Mouse (Mus musculus) CD4-positive helper T cell, adult 2 months (primary cell): Measurements from ENCODE around the gene Atxn3.

Experiments used
- DNase-seq: peaks from one replicate; pipeline ENCODE4 v3.0.0-alpha.2; 2012; ENCODE audit warnings: low read depth, missing footprints, low spot score

The Atxn3 gene

DNA sequence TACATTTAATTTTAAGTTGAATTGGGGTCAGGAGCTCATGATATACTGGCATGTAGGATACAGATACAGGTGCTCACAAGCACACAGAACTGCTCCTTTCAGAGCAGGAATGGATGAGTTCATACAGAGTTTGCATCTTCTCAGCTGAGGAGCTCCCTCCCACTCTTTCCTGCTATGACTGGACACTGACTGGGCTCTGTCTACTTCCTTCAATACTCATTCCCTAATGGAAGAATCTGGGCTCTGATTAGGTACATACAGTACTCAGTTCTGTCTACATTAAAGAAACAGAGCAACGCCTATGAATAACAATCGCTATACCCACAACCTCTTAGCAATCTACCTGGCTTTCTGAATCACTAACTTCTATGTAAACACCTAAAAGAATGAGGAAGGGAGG, 65.2 kb downstream of the Atxn3 start:
- DNase-seq, result no peak

DNA sequence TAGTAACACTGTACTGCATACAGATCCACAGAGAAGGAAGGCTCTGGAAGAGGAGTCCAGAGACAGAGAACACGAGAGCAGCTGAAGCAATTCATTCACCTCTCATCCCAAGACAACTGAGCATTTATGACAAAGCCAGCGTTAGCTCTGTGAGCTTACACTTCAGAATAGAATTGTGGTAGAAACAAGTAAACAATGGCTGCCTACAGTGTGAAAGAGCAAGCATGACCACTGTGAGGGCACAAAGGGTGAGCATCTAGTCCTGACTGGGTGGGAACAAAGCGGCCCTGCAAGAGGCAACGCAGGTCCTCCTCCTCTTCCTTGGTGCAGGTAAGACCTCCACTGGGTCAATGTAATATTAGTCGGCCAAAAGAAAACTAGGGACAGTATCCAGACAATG, 67.0 kb downstream of the Atxn3 start:
- no peak for DNase-seq

DNA sequence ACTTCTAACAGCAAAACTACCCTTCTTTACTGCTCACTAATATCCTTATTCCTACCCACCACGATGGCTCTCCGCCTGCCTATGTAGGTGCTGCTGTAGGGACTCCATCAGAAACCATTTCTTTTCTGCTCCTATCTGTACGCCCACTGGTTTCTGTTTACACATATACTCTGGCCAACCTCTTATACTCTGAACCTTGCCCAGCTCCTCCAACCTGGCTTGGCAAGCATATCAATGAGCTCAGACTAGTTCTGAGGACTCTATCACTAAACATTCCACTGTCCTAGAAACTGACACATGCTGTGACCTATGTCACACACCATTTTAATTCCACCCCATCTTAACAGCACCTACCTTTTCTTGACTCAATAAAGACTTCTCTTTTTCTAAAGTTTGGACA, 68.7 kb downstream of the Atxn3 start:
- no peak for DNase-seq

DNA sequence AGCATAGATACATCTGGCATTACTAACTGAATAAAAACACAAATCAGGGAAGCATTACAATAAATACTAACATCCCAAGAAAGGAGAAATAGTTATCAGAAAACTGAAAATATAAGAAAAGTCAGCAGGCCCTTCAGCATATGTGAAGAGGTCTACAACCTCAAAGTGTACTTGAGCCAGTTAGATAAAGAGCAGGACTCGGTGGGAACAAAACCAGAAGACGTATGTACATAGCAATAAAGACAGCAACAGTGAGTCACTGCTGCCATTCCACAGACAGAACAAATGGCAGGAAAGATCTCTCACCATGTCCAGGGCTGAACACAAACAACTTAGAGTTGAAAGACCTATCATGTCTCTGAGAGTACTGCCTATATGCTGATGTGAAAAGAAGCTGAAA, 69.7 kb downstream of the Atxn3 start:
- no peak for DNase-seq

DNA sequence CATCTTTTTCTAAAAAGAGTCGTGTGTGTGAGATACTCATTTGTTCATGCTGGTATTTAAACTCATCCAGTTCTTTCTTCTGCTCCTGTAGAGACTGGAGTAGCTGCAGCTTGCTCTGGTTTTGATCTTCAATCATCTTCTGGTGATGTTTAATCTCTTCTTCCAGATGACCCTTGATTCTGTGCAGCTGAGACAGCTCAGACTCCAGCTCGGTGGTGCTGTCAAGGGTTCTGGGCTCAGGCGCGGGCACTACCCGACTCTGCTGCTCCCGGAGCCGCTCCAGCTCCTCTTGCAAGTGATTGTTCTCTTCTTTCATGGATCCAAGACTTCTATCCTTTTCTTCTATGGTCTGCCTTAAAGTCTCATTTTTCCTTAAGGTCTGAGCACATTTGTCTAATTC, 73.1 kb downstream of the Atxn3 start:
- no peak for DNase-seq

DNA sequence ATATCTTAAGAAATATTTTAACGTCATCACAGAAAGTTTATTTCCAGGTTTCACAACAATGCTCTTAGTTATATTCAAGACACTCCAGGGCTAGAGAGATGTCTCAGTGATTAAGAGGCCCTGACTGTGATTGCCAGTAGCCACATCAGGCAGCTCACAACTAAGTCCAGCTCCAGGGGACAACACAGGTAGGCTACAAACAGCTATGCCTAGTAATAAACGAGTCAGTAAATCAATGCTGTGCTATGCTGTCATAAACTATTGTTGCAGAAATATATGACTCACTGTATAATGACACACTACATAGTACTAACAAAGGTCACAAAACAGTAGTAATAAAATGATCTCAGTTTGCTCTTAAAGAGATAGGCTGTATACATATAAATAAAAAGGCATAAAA, 81.7 kb downstream of the Atxn3 start:
- no peak for DNase-seq

DNA sequence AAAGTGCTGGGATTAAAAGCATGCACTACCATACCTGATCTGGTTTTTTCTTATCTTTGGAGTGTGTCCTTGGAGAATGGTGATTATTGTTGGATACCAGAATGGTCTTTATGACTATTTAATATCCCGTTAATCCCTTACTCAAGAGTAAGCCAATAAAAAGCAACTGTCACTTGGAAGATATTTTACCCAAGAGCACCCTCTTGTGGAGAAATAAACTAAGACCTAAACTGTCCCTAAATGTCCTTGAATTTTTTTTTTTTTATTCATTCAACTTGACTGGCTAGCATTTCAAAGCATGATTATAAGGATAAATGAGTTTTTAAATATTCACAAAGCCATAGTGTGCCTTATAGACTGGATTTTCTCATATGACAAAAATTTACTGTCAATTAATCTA, 82.9 kb downstream of the Atxn3 start:
- DNase-seq, result peak; percentile 31
